Mouse (Mus musculus): ENCODE data around the gene Sla2. TPM values are rescaled to one million over a fixed set of nuclear protein-coding genes. Genes with fewer than 3 reads are reported as not detected.
"Not testable (repeated sequence)": the region's sequence is repeated elsewhere in the genome, so short reads cannot be mapped to it uniquely, and the experiment has no call there.

Gene Sla2
- polyA plus RNA-seq, 1 experiment from 2014 or later = 0.34 TPM

DNA sequence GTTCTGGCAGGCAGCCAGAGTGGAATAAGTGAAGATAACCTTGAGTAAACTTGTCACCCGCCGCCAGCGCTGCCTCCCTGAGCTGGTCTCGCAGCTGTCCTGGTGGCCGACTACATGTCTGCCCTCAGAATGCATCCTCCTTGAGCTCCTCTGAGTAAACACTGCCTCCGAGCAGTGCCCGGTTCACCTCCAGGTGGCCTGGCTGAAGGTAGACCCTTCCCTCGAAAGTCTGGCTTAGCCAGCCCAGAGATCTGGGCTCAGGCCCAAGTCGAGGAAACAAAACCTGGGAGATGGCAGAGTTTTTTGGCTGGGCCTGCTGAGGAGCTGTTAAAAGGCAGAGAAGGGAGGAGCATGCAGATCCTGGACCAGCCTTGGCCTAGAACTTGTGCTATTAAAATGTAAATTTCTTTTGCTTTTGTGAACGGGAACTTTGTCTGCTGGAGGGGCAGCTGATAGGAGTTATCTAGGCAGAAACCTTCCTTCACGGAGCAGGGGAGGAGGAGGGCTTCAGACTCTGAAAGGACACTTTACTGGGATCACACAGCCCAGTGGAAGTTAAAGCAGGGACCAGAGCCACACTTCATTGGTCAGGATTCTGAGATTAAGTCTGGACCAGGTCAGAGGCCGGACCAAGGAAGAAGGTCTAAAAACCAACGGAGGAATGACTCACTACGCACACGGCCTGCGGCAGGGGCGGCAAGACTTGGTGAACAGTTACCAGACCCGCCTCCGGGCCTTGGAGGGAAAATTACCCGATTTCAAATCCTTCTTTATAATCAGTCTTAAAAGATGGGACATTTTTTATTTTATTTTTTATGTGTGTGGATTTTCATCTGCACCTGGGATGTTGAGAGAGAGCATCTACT lies 44.9 kb downstream of the Sla2 start:
- Histone ChIP-seq H3K9me3 (replicated peaks) (no peaks in the 10 kb centered on the region), H3K27ac (peak overlapping the region; percentile 91), H3K4me1 (peaks cover 64% of the 10 kb centered on the region), H3K4me2 (replicated peaks) (peak overlapping the region; percentile 87), H3K4me3 (peak overlapping the region; percentile 75), H3K36me3 (peaks cover 13% of the 10 kb centered on the region; the same call in 1 of the 2 replicates), H3K27me3 (no peaks in the 10 kb centered on the region; the same call in 1 of the 2 replicates), H3K9ac (peak overlapping the region; percentile 84)
- 0 out of 2 replicates have a peak, but pooled peaks have one; percentile 2 for ATAC-seq (ENCODE audit: low FRiP score)
- 3% methylated on average over 20 of the region's 20 CpGs for WGBS

DNA sequence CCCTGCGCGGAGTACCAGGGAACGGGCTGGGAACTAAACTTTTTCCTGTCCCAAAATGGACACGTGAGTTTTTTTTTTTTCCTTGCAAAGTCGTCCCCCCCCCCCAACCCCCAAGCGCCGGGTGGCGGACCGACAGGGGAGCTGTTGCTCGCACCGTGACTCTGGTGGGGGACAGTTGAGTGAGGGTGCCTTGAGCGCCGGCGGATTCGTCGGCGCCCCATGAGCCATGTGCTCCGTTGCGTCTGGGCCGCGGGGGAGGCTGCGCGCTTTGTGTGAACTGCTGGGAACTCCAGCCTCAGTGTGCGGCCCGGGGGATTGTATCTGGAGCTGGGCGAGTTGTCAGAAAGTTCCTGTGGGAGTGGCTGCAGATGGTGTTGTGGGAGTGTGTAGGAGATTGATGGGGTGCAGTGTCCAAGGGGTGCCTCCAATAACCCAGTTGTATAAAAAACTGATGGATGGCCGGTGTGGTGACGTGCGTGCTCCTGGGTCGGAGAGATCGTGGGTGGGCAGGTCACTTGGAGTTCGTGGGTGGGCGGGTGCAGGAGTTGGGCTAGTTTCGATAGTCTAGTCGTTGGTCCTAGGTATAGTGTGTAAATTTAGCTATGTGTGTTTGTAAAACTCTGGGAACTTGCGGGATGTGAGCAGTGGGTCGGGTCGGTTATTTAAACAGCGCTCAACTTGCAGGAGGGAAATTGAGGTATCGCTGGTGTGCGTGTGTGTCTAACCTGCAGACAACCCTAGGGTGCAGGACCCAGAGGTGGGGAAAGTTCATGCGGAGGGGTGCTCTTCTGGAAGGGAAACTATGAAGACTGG lies 45.8 kb downstream of the Sla2 start:
- peak; percentile 12; the same call in 1 of the 2 replicates for ATAC-seq (ENCODE audit: low FRiP score)
- H3K4me2 ChIP-seq (replicated peaks) = peak overlapping the region; percentile 87
- H3K27me3 ChIP-seq = no peaks in the 10 kb centered on the region; the same call in 1 of the 2 replicates
- H3K27ac ChIP-seq = peak overlapping the region; percentile 91
- H3K4me1 ChIP-seq = peaks cover 61% of the 10 kb centered on the region
- peak overlapping the region; percentile 75 for H3K4me3 ChIP-seq
- peaks cover 5% of the 10 kb centered on the region; the same call in 1 of the 2 replicates for H3K36me3 ChIP-seq
- WGBS = under 1% methylated on average over 42 of the region's 42 CpGs
- peak overlapping the region; percentile 84 for H3K9ac ChIP-seq
- H3K9me3 ChIP-seq (replicated peaks) = no peaks in the 10 kb centered on the region

DNA sequence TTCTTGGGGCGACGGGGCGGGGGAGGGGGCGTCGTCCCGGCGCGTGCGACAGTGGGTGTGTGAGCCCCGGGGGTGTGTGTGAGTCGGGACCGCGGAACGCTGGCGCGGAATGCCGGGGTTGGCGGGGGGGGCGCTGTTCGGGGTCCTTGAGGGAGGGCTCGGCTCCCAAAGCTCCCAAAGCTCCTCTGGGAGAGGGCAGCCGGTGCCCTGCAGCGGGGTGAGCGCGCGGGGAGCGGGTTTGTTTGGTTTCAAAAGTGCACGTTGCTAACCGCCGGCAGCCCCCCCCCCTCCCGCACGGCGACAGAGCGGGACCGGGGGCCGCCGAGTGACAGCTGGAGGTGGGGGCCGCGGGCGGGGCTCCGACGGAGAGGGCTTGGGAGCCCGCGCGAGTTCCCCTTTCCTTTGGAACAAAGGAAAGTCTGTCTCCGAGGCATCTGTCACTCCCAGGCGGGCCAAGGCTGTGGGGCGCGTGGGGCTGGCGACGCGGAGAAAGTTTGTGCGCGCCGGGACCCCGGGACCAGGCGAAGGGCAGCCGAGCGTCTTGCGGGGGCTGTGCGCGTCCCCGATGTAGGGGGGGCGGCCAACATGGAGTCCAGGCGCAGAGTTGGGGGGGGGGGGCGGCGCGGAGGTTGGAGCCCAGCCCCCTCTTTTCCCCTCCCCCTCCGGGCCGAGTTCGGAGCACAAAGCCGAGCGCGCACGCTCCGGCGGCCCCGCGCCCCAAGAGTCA lies 46.5 kb downstream of the Sla2 start:
- Histone ChIP-seq H3K36me3 (peaks cover 4% of the 10 kb centered on the region), H3K27ac (peak overlapping the region; percentile 91), H3K4me2 (replicated peaks) (peak overlapping the region; percentile 87), H3K4me1 (peaks cover 54% of the 10 kb centered on the region), H3K9me3 (replicated peaks) (no peaks in the 10 kb centered on the region), H3K9ac (peak overlapping the region; percentile 84), H3K27me3 (no peaks in the 10 kb centered on the region; the same call in 1 of the 2 replicates), H3K4me3 (peak overlapping the region; percentile 75)
- ATAC-seq (ENCODE audit: low FRiP score) = peak; percentile 32
- whole genome bisulfite sequencing = under 1% methylated on average over 49 of the region's 79 CpGs

DNA sequence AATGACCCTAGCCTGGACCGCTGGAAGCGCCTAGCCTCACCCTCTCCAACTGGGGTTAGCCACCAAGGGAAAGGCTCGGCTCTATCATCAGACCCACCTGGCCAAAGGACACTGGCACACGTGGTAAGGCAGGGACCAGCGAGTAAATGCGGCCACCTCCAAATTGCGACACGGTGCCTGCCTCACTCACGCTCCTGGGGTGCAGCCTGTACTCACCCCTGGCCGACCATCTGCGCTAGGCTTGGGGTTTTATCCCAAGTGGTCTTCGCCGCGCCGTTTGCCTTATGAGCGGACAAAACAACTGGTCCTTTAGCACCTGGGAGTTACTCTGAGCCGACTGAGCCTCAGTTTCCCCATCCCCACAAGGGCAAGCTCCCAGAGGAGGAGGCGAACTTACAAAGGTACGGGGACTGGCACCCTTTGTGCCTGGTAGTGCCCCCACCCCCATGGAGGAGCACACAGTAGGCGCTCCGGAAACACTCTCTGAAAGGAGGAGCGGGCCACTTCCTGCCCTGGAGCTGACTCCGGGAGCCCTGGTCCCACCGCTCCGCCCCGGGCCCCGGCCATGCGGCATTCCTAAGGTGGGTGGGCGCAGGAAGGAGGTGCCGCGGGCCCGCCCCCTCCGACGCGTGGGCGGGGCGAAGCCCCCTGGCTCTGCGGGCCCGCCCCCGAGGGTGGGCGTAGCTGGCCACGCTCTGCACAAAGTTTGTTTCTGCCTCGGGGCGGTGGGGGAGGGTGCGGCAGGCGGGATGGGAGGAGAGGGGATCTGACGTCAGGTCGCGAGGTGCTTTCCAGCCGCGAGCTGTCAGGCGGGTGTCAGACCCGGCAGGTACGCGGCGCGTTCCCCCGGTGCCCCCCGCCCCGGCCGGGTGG lies 47.4 kb downstream of the Sla2 start, which contains the start of gene Tgif2:
Gene Tgif2 (plus strand): TSS at position 689 of the 873 bp plus-strand sequence.
- H3K9me3 ChIP-seq (replicated peaks) = no peaks in the 10 kb centered on the region; the same call in 1 of the 2 replicates
- WGBS = 1% methylated on average over 60 of the region's 61 CpGs
- no peaks in the 10 kb centered on the region; the same call in 1 of the 2 replicates for H3K27me3 ChIP-seq
- peaks cover 45% of the 10 kb centered on the region for H3K4me1 ChIP-seq
- ATAC-seq (ENCODE audit: low FRiP score) = peak; percentile 80
- peak within 1 kb of the TSS; percentile 75 for H3K4me3 ChIP-seq
- peak within 1 kb of the TSS; percentile 87 for H3K4me2 ChIP-seq (replicated peaks)
- H3K27ac ChIP-seq = peak within 1 kb of the TSS; percentile 91
- H3K36me3 ChIP-seq = peaks cover 9% of the 10 kb centered on the region
- peak within 1 kb of the TSS; percentile 84 for H3K9ac ChIP-seq

- H3K36me3 ChIP-seq = peaks cover 17% of the 10 kb centered on the region
- H3K27ac ChIP-seq = peak overlapping the region; percentile 57; the same call in 1 of the 2 replicates
- no peak overlapping the region; the same call in 1 of the 2 replicates for H3K9ac ChIP-seq
- peaks cover 38% of the 10 kb centered on the region for H3K4me1 ChIP-seq
- no peak for ATAC-seq (ENCODE audit: low FRiP score)
- peaks cover 3% of the 10 kb centered on the region; the same call in 1 of the 2 replicates for H3K9me3 ChIP-seq (replicated peaks)
- peak overlapping the region; percentile 87 for H3K4me2 ChIP-seq (replicated peaks)
- no peaks in the 10 kb centered on the region; the same call in 1 of the 2 replicates for H3K27me3 ChIP-seq
- H3K4me3 ChIP-seq = peak overlapping the region; percentile 75
- WGBS = 62% methylated on average over 6 of the region's 6 CpGs
Observed at GRCm38 (mm10) chr2:156838839-156839238, 48.2 kb downstream of the Sla2 start.

DNA sequence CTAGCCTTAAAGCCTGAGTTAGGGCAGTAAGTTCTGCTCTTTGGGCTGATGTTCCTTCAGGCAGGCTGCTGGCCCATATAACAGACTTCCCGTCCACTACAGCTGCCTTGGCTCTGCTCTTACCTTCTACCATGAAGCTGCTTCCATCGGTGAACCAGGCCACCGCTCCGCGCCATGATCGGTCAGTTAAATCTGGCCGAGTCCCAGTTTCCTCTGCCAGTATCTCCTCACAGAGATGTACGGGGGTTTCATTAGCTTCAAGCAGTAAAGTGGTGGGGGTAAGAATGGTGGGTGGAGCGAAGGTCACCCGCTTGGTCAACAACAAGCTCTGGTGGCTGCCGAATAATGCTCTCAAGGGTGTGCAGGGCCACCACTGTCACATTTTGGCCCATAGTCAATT lies 52.7 kb downstream of the Sla2 start:
- peaks cover 10% of the 10 kb centered on the region; the same call in 1 of the 2 replicates for H3K9me3 ChIP-seq (replicated peaks)
- no peak overlapping the region for H3K9ac ChIP-seq
- no peaks in the 10 kb centered on the region; the same call in 1 of the 2 replicates for H3K27me3 ChIP-seq
- no peak for ATAC-seq (ENCODE audit: low FRiP score)
- H3K4me1 ChIP-seq = no peaks in the 10 kb centered on the region
- peaks cover 49% of the 10 kb centered on the region for H3K36me3 ChIP-seq
- H3K27ac ChIP-seq = no peak overlapping the region
- H3K4me2 ChIP-seq (replicated peaks) = no peak overlapping the region
- no peak overlapping the region for H3K4me3 ChIP-seq
- WGBS = 94% methylated on average over 11 of the region's 11 CpGs

- ATAC-seq (ENCODE audit: low FRiP score); H3K27ac ChIP-seq; H3K4me1 ChIP-seq; H3K27me3 ChIP-seq; H3K4me2 ChIP-seq (replicated peaks); H3K36me3 ChIP-seq; H3K9ac ChIP-seq; H3K4me3 ChIP-seq; H3K9me3 ChIP-seq (replicated peaks): not testable (repeated sequence)
- WGBS = 89% methylated on average over 6 of the region's 6 CpGs
Observed at GRCm38 (mm10) chr2:156825128-156825527, 61.9 kb downstream of the Sla2 start.

Other genes with a start within 250 kb of the Sla2 start
- 122 and 144 TPM in 2 replicates for gene Myl9, start 111.8 kb downstream of the Sla2 start, polyA plus RNA-seq (2016; fragmentation: Nextera tagmentation; extraction: Ambion mirVana)
- gene Tgif2, start 47.2 kb downstream of the Sla2 start, polyA plus RNA-seq (2016; fragmentation: Nextera tagmentation; extraction: Ambion mirVana) = 60.1 and 64.4 TPM in 2 replicates
- gene 4930518I15Rik, start 29.2 kb downstream of the Sla2 start, polyA plus RNA-seq (2016; fragmentation: Nextera tagmentation; extraction: Ambion mirVana) = 10.0 and 10.7 TPM in 2 replicates
- 170 and 175 TPM in 2 replicates for gene Rab5if, start 24.1 kb downstream of the Sla2 start, polyA plus RNA-seq (2016; fragmentation: Nextera tagmentation; extraction: Ambion mirVana)
- 55.6 and 58.7 TPM in 2 replicates for gene Ndrg3, start 104.9 kb upstream of the Sla2 start, polyA plus RNA-seq (2016; fragmentation: Nextera tagmentation; extraction: Ambion mirVana)
- 35.1 and 36.5 TPM in 2 replicates for gene Dsn1, start 120.0 kb upstream of the Sla2 start, polyA plus RNA-seq (2016; fragmentation: Nextera tagmentation; extraction: Ambion mirVana)
- gene Soga1, start 192.1 kb upstream of the Sla2 start, polyA plus RNA-seq (2016; fragmentation: Nextera tagmentation; extraction: Ambion mirVana) = 7.7 and 8.6 TPM in 2 replicates
- not detected in 2 replicates for gene Tldc2, start 199.9 kb upstream of the Sla2 start, polyA plus RNA-seq (2016; fragmentation: Nextera tagmentation; extraction: Ambion mirVana)
- gene Samhd1, start 248.1 kb upstream of the Sla2 start, polyA plus RNA-seq (2016; fragmentation: Nextera tagmentation; extraction: Ambion mirVana) = 17.2 and 20.2 TPM in 2 replicates

Measured in hindbrain, embryonic 12.5 days (tissue).